Mouse (Mus musculus) CH12.LX (cell line): ENCODE measurements around the gene Gm39566. TPM values are rescaled to one million over a fixed set of nuclear protein-coding genes. Genes with fewer than 3 reads are reported as not detected.
A peak's percentile ranks its signal among the peaks of the same experiment; 100 is the strongest.

ENCODE experiments used
- DNase-seq: peaks from one replicate; pipeline ENCODE4 v3.0.0-alpha.2; 2013; ENCODE audit errors: extremely low read depth
- H3K27ac ChIP-seq: 2 replicates; pipeline ENCODE4 v1.5.1; 2012; ENCODE audit warnings: low read depth, mild to moderate bottlenecking, control low read depth, moderate library complexity; ENCODE audit not compliant: insufficient read depth
- H3K27me3 ChIP-seq: replicated peaks from 2 replicates; pipeline ENCODE3; 2012; ENCODE audit warnings: inconsistent platforms
- H3K36me3 ChIP-seq, 2 experiments: replicated peaks in 1 of 2; 2 replicates each; pipeline versions ENCODE3 to v1.6.1; 2012; ENCODE audit warnings: inconsistent platforms in 1 of 2, low read length in 1 of 2, mild to moderate bottlenecking in 1 of 2, mixed read lengths in 1 of 2, moderate library complexity in 1 of 2; ENCODE audit not compliant: control insufficient read depth in 1 of 2, insufficient read depth in 1 of 2
- H3K4me1 ChIP-seq, 2 experiments: 2 replicates each; pipeline ENCODE4 v1.6.1; 2012; ENCODE audit warnings: inconsistent platforms in 1 of 2, moderate library complexity in 1 of 2; ENCODE audit not compliant: insufficient read depth in 2 of 2, control insufficient read depth in 1 of 2
- H3K4me2 ChIP-seq: 2 replicates; pipeline ENCODE4 v1.6.1; 2012; ENCODE audit warnings: low read depth, mild to moderate bottlenecking, control low read depth; ENCODE audit not compliant: poor library complexity, insufficient read depth, severe bottlenecking
- H3K4me3 ChIP-seq, 3 experiments: fragments of 150-350 bp in 1 of 3; sonication (generic) in 1 of 3; replicated peaks in 1 of 3; 2 replicates each; pipeline versions ENCODE3 to v1.5.1; 2011 to 2012; ENCODE audit warnings: low read depth in 2 of 3, low read length in 2 of 3, mild to moderate bottlenecking in 2 of 3, moderate library complexity in 2 of 3, control low read depth in 1 of 3, improper control_type of control experiment in 1 of 3, inconsistent platforms in 1 of 3, mixed read lengths in 1 of 3; ENCODE audit not compliant: poor library complexity in 1 of 3
- H3K79me2 ChIP-seq: replicated peaks from 2 replicates; pipeline ENCODE4 v1.6.1; 2012; ENCODE audit warnings: mild to moderate bottlenecking, moderate library complexity; ENCODE audit not compliant: control insufficient read depth, poor library complexity, insufficient read depth, severe bottlenecking; ENCODE audit errors: extremely low read depth
- H3K9ac ChIP-seq: 2 replicates; pipeline ENCODE4 v1.6.1; 2012; ENCODE audit warnings: low read depth, mild to moderate bottlenecking, control low read depth, moderate library complexity; ENCODE audit not compliant: insufficient read depth
- H3K9me3 ChIP-seq: replicated peaks from 2 replicates; pipeline ENCODE3; 2012; ENCODE audit warnings: low read length, inconsistent platforms, mixed read lengths
- BHLHE40 ChIP-seq: IDR thresholded peaks from 2 replicates; pipeline ENCODE4 v1.6.1; 2011; ENCODE audit warnings: mild to moderate bottlenecking, low read depth, low read length, improper control_type of control experiment
- CHD2 ChIP-seq: IDR thresholded peaks from 2 replicates; pipeline ENCODE4 v1.6.1; 2011; ENCODE audit warnings: low read length, improper control_type of control experiment
- CTCF ChIP-seq, 2 experiments: IDR thresholded peaks in 1 of 2; conservative IDR thresholded peaks in 1 of 2; 2 replicates each; pipeline ENCODE4 v1.5.1; 2011 to 2012; ENCODE audit warnings: low read depth in 2 of 2, low read length in 2 of 2, improper control_type of control experiment in 1 of 2, inconsistent platforms in 1 of 2, mild to moderate bottlenecking in 1 of 2, moderate library complexity in 1 of 2
- ELF1 ChIP-seq: IDR thresholded peaks from 2 replicates; pipeline ENCODE4 v1.6.1; 2014; ENCODE audit warnings: low read depth, mild to moderate bottlenecking, inconsistent platforms, low read length, improper control_type of control experiment
- EP300 ChIP-seq: IDR thresholded peaks from 2 replicates; pipeline ENCODE4 v1.6.1; 2011; ENCODE audit warnings: low read length, improper control_type of control experiment
- ETS1 ChIP-seq: conservative IDR thresholded peaks from 2 replicates; pipeline ENCODE4 v1.6.1; 2012; ENCODE audit warnings: low read depth, mild to moderate bottlenecking, inconsistent platforms, low read length, improper control_type of control experiment, moderate library complexity
- GABPA ChIP-seq: IDR thresholded peaks from 2 replicates; pipeline ENCODE4 v1.6.1; 2012; ENCODE audit warnings: low read depth, low read length, improper control_type of control experiment, inconsistent platforms; ENCODE audit not compliant: insufficient replicate concordance
- HCFC1 ChIP-seq: IDR thresholded peaks from 2 replicates; pipeline ENCODE4 v1.6.1; 2012; ENCODE audit warnings: low read depth, mild to moderate bottlenecking, inconsistent platforms, low read length, improper control_type of control experiment
- IRF4 ChIP-seq: IDR thresholded peaks from 2 replicates; pipeline ENCODE4 v1.6.1; 2014; ENCODE audit warnings: low read depth, mild to moderate bottlenecking, inconsistent platforms, low read length, improper control_type of control experiment
- JUN ChIP-seq: IDR thresholded peaks from 2 replicates; pipeline ENCODE4 v1.6.1; 2011; ENCODE audit warnings: low read depth, mild to moderate bottlenecking, low read length, improper control_type of control experiment, moderate library complexity; ENCODE audit not compliant: insufficient read depth
- JUND ChIP-seq: conservative IDR thresholded peaks from 2 replicates; pipeline ENCODE4 v1.6.1; 2011; ENCODE audit warnings: low read depth, low read length, improper control_type of control experiment
- KAT2A ChIP-seq: IDR thresholded peaks from 2 replicates; pipeline ENCODE4 v1.6.1; 2012; ENCODE audit warnings: low read length, improper control_type of control experiment, inconsistent platforms; ENCODE audit not compliant: insufficient replicate concordance
- MAFK ChIP-seq: IDR thresholded peaks from 2 replicates; pipeline ENCODE4 v1.6.1; 2011; ENCODE audit warnings: low read length, improper control_type of control experiment; ENCODE audit not compliant: insufficient replicate concordance
- MAX ChIP-seq: IDR thresholded peaks from 2 replicates; pipeline ENCODE4 v1.6.1; 2011; ENCODE audit warnings: low read length, improper control_type of control experiment
- MAZ ChIP-seq: IDR thresholded peaks from 2 replicates; pipeline ENCODE4 v1.6.1; 2012; ENCODE audit warnings: low read depth, mild to moderate bottlenecking, inconsistent platforms, low read length, improper control_type of control experiment, moderate library complexity
- MXI1 ChIP-seq: IDR thresholded peaks from 2 replicates; pipeline ENCODE4 v1.6.1; 2011; ENCODE audit warnings: mild to moderate bottlenecking, low read depth, low read length, improper control_type of control experiment
- MYC ChIP-seq: IDR thresholded peaks from 2 replicates; pipeline ENCODE4 v1.6.1; 2011; ENCODE audit warnings: low read depth, mild to moderate bottlenecking, improper control_type of control experiment, low read length
- NELFE ChIP-seq: IDR thresholded peaks from 2 replicates; pipeline ENCODE4 v1.6.1; 2011; ENCODE audit warnings: low read depth, low read length, improper control_type of control experiment
- NRF1 ChIP-seq: IDR thresholded peaks from 2 replicates; pipeline ENCODE4 v1.6.1; 2014; ENCODE audit warnings: low read depth, mild to moderate bottlenecking, inconsistent platforms, low read length, improper control_type of control experiment, moderate library complexity
- PAX5 ChIP-seq: IDR thresholded peaks from 2 replicates; pipeline ENCODE4 v1.6.1; 2012; ENCODE audit warnings: low read length, inconsistent platforms, mixed read lengths
- POLR2A ChIP-seq: IDR thresholded peaks from 2 replicates; pipeline ENCODE4 v1.6.1; 2011; ENCODE audit warnings: low read depth, mild to moderate bottlenecking, improper control_type of control experiment, low read length
- POLR2AphosphoS2 ChIP-seq: IDR thresholded peaks from 2 replicates; pipeline ENCODE4 v1.6.1; 2011; ENCODE audit warnings: low read depth, low read length, improper control_type of control experiment
- RAD21 ChIP-seq: IDR thresholded peaks from 2 replicates; pipeline ENCODE4 v1.6.1; 2011; ENCODE audit warnings: low read depth, mild to moderate bottlenecking, low read length, improper control_type of control experiment, moderate library complexity
- RCOR1 ChIP-seq: conservative IDR thresholded peaks from 2 replicates; pipeline ENCODE4 v1.6.1; 2012; ENCODE audit warnings: low read depth, mild to moderate bottlenecking, inconsistent platforms, low read length, improper control_type of control experiment
- SIN3A ChIP-seq: IDR thresholded peaks from 2 replicates; pipeline ENCODE4 v1.6.1; 2012; ENCODE audit warnings: low read length, improper control_type of control experiment, inconsistent platforms
- SMC3 ChIP-seq: IDR thresholded peaks from 2 replicates; pipeline ENCODE4 v1.6.1; 2011; ENCODE audit warnings: low read depth, low read length, improper control_type of control experiment
- TBP ChIP-seq: conservative IDR thresholded peaks from 2 replicates; pipeline ENCODE4 v1.6.1; 2011; ENCODE audit warnings: low read depth, low read length, improper control_type of control experiment
- TCF12 ChIP-seq: IDR thresholded peaks from 2 replicates; pipeline ENCODE4 v1.6.1; 2014; ENCODE audit warnings: low read depth, mild to moderate bottlenecking, inconsistent platforms, low read length, improper control_type of control experiment
- UBTF ChIP-seq: IDR thresholded peaks from 2 replicates; pipeline ENCODE4 v1.6.1; 2012; ENCODE audit warnings: low read depth, mild to moderate bottlenecking, inconsistent platforms, low read length, improper control_type of control experiment, moderate library complexity
- USF1 ChIP-seq: IDR thresholded peaks from 2 replicates; pipeline ENCODE4 v1.6.1; 2014; ENCODE audit warnings: low read depth, mild to moderate bottlenecking, inconsistent platforms, low read length, improper control_type of control experiment
- USF2 ChIP-seq: conservative IDR thresholded peaks from 2 replicates; pipeline ENCODE4 v1.6.1; 2011; ENCODE audit warnings: low read depth, low read length, improper control_type of control experiment
- ZC3H11A ChIP-seq: IDR thresholded peaks from 2 replicates; pipeline ENCODE4 v1.6.1; 2012; ENCODE audit warnings: low read depth, mild to moderate bottlenecking, inconsistent platforms, low read length, improper control_type of control experiment
- ZKSCAN1 ChIP-seq: IDR thresholded peaks from 2 replicates; pipeline ENCODE4 v1.6.1; 2012; ENCODE audit warnings: low read depth, inconsistent platforms, low read length, improper control_type of control experiment, borderline replicate concordance
- ZMIZ1 ChIP-seq: IDR thresholded peaks from 2 replicates; pipeline ENCODE4 v1.6.1; 2012; ENCODE audit warnings: low read depth, mild to moderate bottlenecking, inconsistent platforms, low read length, improper control_type of control experiment
- ZNF384 ChIP-seq: IDR thresholded peaks from 2 replicates; pipeline ENCODE4 v1.6.1; 2012; ENCODE audit warnings: low read depth, low read length, improper control_type of control experiment, inconsistent platforms
- dilution Hi-C: fragments of 300-500 bp; cut with MboI; formaldehyde crosslinking; loops from 2 replicates; pipeline ENCODE4 v1.14.3; 2020; ENCODE audit warnings: low sequenced_read_pairs; ENCODE audit not compliant: extremely low pct_unique_long_range_greater_than_20kb, extremely low pct_ligation_motif_present
- in situ Hi-C: fragments of 300-500 bp; cut with MboI; formaldehyde crosslinking; loops from 3 replicates; pipeline ENCODE4 v1.14.3; 2019; ENCODE audit warnings: low sequenced_read_pairs, low pct_ligation_motif_present, low pct_unique_long_range_greater_than_20kb, mixed read lengths
- polyA plus RNA-seq: library from polyadenylated mRNA; unstranded; fragments of >175 nt; gene quantifications from 2 replicates; pipeline ENCODE4 v1.2.1, GENCODE M21; 2012; ENCODE audit warnings: low read depth; ENCODE audit not compliant: insufficient read length
- total RNA-seq, 2 experiments: library from RNA; depleted of rRNA; stranded (reverse); fragments of 300-350 nt in 1 of 2; fragments of >200 nt in 1 of 2; gene quantifications; 2 replicates each; pipeline ENCODE4 v1.2.3; 2012 to 2014

Gene Gm39566
- total and polyA plus RNA-seq, 3 experiments = not detected

DNA sequence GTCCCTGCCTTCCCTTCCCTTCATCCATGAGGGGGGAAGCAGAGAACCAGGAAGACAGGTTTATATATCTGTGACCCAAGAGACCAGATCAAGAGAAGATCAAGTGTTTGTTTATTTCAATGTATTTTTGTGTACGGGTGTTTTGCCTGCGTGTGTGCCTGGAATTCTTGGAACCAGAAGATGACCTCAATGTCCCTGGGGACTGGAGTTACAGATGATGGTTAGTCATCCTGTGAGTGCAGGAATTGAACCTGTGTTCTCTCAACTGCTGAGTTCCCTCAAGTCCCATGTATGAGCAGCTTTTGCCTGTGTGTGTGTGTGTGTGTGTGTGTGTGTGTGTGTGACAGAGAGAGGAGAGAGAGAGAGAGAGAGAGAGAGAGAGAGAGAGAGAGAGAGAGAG lies 7.5 kb downstream of the Gm39566 start:
- DNase-seq = no peak
- Histone ChIP-seq H3K27me3 (peaks cover 66% of the 10 kb centered on the region), H3K9ac (no peak overlapping the region), H3K4me2 (no peak overlapping the region), H3K4me3 (no peak overlapping the region), H3K9me3 (peaks cover 14% of the 10 kb centered on the region), H3K4me1 (peaks cover 3 to 19% of the 10 kb centered on the region in 2 experiments; a peak in 2 of 4 replicates), H3K79me2 (no peaks in the 10 kb centered on the region), H3K36me3 (no peaks in the 10 kb centered on the region), H3K27ac (no peak overlapping the region)
- in situ Hi-C loops (no loop called here), dilution Hi-C loops (no loop called here)
- TF ChIP-seq TCF12 = no peak
- TF ChIP-seq JUN = no peak
- TF ChIP-seq IRF4 = no peak
- no peak for TF ChIP-seq JUND
- no peak for TF ChIP-seq USF1
- no peak for TF ChIP-seq EP300
- TF ChIP-seq TBP = no peak
- TF ChIP-seq ZKSCAN1 = no peak
- TF ChIP-seq ZC3H11A = no peak
- no peak for TF ChIP-seq POLR2A
- TF ChIP-seq CHD2 = no peak
- no peak for TF ChIP-seq UBTF

DNA sequence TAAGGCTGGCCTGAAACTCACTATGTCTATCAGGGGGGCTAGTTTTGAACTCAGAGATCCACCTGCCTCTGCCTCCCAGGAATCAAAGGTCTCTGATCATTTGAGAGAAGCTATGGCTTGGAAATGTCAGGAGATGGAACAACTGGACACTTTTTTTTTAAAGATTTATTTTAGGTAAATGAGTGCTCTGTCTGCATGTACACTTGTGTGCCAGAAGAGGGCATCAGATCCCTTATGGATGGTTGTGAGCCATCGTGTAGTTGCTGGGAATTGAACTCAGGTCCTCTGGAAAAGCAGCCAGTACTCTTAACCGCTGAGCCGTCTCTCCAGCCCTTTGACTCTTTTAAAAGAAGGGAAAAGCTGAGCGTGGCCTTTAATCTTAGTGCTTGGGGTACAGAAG lies 8.7 kb downstream of the Gm39566 start:
- H3K36me3 ChIP-seq = no peaks in the 10 kb centered on the region
- peaks cover 3 to 24% of the 10 kb centered on the region in 2 experiments; a peak in 2 of 4 replicates for H3K4me1 ChIP-seq
- peaks cover 19% of the 10 kb centered on the region for H3K9me3 ChIP-seq
- dilution Hi-C loops = no loop called here
- H3K9ac ChIP-seq = no peak overlapping the region
- no peaks in the 10 kb centered on the region for H3K79me2 ChIP-seq
- peaks cover 65% of the 10 kb centered on the region for H3K27me3 ChIP-seq
- H3K4me2 ChIP-seq = no peak overlapping the region
- no peak overlapping the region for H3K27ac ChIP-seq
- no peak for DNase-seq
- in situ Hi-C loops = no loop called here
- no peak overlapping the region for H3K4me3 ChIP-seq
- TF ChIP-seq POLR2AphosphoS2 = no peak
- no peak for TF ChIP-seq JUND
- no peak for TF ChIP-seq TCF12
- TF ChIP-seq NRF1 = no peak
- peak in 1 of 2 experiments; percentile 51; a peak in 2 of 4 replicates for TF ChIP-seq CTCF (conservative IDR thresholded peaks at IDR 0.05 in 1 of 2, IDR thresholded peaks at IDR 0.05 in 1 of 2; ENCODE audit: low read depth in 2 of 2, low read length in 2 of 2)
- no peak for TF ChIP-seq POLR2A
- no peak for TF ChIP-seq MAFK
- TF ChIP-seq MYC = no peak
- no peak for TF ChIP-seq GABPA
- TF ChIP-seq JUN = no peak
- TF ChIP-seq SIN3A = no peak
- TF ChIP-seq HCFC1 = no peak
- TF ChIP-seq NELFE = no peak
- TF ChIP-seq ELF1 = no peak
- no peak for TF ChIP-seq MAZ
- TF ChIP-seq USF2 = no peak
- TF ChIP-seq IRF4 = no peak
- no peak for TF ChIP-seq EP300
- no peak for TF ChIP-seq PAX5
- TF ChIP-seq RCOR1 = no peak
- TF ChIP-seq MAX = no peak
- TF ChIP-seq USF1 = no peak
- no peak for TF ChIP-seq BHLHE40
- no peak for TF ChIP-seq KAT2A
- peak; percentile 41 for TF ChIP-seq RAD21
- TF ChIP-seq ETS1 = no peak
- TF ChIP-seq ZMIZ1 = no peak
- TF ChIP-seq ZNF384 = peak; percentile 44; the same call in 1 of the 2 replicates
- no peak for TF ChIP-seq MXI1
- TF ChIP-seq SMC3 = peak; percentile 33
- no peak for TF ChIP-seq UBTF
